Mouse (Mus musculus): ENCODE results near the gene 9130204L05Rik. TPM values are rescaled to one million over a fixed set of nuclear protein-coding genes. Genes with fewer than 3 reads are reported as not detected.

The 9130204L05Rik gene
- total RNA-seq (2017), result not detected in 2 replicates

DNA sequence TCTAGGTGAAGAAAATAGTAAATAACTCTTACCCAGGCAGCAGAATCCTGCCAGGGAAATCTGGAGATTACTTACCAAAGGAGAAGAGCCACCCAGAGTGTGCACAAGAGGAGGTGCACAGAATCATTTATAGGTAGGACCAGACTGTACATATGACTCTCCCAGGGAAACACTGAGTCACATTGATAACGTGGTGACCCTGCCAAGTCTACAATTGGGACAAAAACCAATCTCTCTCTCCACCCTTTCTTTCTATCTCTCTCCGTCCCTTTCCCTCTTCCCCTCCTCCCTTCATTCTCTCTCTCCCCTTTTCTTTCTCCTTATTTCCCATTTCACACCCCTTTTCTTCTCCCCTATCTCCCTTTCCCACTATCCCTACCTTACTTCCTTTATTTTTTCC, at the start of gene 9130204L05Rik:
9130204L05Rik (minus strand) TSS at position 101 of the 400 bp plus-strand sequence.
- no peak for ATAC-seq (ENCODE audit: extremely low read depth, insufficient number of reproducible peaks, low FRiP score, poor library complexity, severe bottlenecking)

DNA sequence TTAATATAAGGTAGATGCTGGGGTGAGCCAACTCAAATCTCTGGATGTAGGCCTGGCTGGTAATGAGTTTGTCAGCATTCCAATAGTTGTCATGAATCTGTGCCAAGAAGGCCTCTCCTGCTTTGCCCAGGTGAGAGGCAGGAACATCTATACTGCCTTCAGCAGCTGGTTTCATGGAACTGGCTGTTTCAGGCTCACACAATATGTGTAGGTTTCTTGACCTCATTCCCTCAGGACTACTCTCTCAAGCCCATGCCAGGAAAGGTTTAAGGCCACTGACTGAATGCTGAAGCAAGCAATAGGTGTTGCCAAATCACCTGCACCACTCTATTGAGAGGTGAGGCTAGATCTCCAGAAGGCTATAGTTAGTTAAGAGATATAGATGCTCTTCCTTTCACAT, 18.1 kb upstream of the 9130204L05Rik start:
- ATAC-seq (ENCODE audit: extremely low read depth, insufficient number of reproducible peaks, low FRiP score, poor library complexity, severe bottlenecking), result no peak

DNA sequence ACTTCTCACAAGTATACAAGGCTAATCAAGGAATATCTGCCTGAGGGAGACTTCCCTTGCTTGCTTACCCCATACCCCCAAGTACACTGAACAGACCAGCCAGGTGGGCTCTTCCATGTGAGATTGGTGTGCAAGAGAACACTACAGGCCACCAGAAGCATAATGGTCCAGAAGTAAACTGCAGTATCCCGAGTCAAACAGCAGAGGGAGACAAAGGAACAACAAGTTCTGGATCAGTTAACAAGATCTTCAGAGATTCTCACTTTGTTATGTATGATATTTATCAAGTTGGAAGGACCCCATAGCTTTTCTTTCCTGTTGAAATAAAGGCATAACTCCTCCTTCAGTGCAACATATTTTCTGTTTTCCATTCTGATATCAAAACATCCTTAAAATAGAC, 31.4 kb downstream of the 9130204L05Rik start:
- ATAC-seq (ENCODE audit: extremely low read depth, insufficient number of reproducible peaks, low FRiP score, poor library complexity, severe bottlenecking), result no peak

DNA sequence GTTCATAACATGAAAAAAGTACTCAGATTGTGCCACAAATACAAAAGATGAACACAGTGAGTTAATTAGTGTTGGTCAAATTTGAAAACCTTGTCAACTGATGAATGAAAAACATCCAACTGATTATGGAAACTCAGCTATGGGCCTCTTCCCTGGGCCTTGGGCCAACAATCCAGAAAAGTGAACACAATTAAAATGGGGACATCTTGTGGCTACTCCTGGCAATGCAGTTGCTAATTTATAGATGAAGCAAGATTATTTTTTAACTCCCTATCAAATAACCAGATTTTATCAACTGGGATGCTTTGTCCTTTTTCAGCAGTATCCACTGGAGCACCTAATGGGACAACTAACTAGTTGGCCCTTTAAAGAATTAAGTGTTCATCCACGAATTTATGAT, 37.9 kb downstream of the 9130204L05Rik start:
- no peak for ATAC-seq (ENCODE audit: extremely low read depth, insufficient number of reproducible peaks, low FRiP score, poor library complexity, severe bottlenecking)
